ENCODE assay signal across 23 mouse cellular contexts in the genomic region with DNA sequence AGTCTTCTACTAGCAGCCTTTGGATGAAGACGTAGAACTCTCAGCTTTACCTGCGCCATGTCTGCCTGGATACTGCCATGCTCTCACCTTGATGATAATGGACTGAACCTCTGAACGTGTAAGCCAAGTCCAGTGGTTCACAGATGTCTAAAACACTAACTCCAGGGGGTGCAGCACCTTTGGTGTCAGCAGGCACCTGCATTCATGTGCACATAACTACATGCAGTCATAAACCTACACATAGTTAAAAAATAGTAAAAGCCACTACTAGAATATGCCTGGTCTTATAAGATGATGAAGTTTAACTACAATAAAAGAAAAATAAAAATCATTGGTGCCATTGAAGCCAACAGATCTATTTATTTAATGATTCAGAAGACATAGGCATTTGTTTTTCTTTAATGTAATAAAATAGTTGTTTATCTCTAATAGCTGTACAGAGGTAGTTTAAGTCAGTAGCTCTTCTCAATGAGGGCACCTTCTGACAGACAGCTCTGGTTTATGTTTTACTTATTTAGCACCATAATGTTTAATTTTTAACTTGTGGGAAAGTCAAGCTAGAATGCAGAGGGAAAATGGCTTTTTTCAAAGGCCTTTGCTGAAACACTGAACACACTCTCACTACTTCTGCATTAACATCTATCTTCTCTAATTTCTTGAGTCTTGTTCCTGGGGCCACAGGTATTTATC.
DNase-seq lines count a peak whose midpoint lies in the region; ATAC-seq and TF ChIP-seq lines count a peak whose summit lies in the region.
"Had no signal": no experiment of that assay in that cellular context is flagged by ENCODE, and none has a peak within 500 bp of the region (broad histone marks: within the 10 kb centered on the region; RNA-seq: fewer than 3 reads in every experiment).

No protein-coding gene starts in this region.

- no peaks in the 10 kb centered on the region for H3K9me3 ChIP-seq in intestine, embryonic 15.5 days
- H3K9me3 ChIP-seq in intestine, postnatal 0 days (ENCODE audit: control insufficient read depth), result no peaks in the 10 kb centered on the region
- no peaks in the 10 kb centered on the region for H3K9me3 ChIP-seq in intestine, embryonic 16.5 days (ENCODE audit: control insufficient read depth, low read length)
- H3K9me3 ChIP-seq: embryonic facial prominence, embryonic 10.5 days; embryonic facial prominence, embryonic 12.5 days; forebrain, embryonic 13.5 days; forebrain, embryonic 15.5 days; G1E had no signal

- no peaks in the 10 kb centered on the region for H3K27me3 ChIP-seq in intestine, embryonic 15.5 days (replicated peaks)
- H3K27me3 ChIP-seq in intestine, postnatal 0 days (replicated peaks; ENCODE audit: control insufficient read depth, insufficient read depth, low read length), result no peaks in the 10 kb centered on the region
- no peaks in the 10 kb centered on the region for H3K27me3 ChIP-seq in intestine, embryonic 16.5 days (replicated peaks; ENCODE audit: control insufficient read depth, insufficient read depth, low read length)
- H3K27me3 ChIP-seq: CH12.LX; embryonic facial prominence, embryonic 12.5 days; forebrain, embryonic 13.5 days; forebrain, embryonic 15.5 days had no signal

- no peak for TF ChIP-seq CTCF in intestine, postnatal 0 days (IDR thresholded peaks at IDR 0.05; ENCODE audit: low read depth)

- H3K4me1 ChIP-seq in intestine, embryonic 15.5 days (replicated peaks), result no peaks in the 10 kb centered on the region
- no peaks in the 10 kb centered on the region for H3K4me1 ChIP-seq in intestine, postnatal 0 days (replicated peaks; ENCODE audit: control insufficient read depth, insufficient read depth, low read length)
- no peaks in the 10 kb centered on the region for H3K4me1 ChIP-seq in intestine, embryonic 16.5 days (ENCODE audit: control insufficient read depth, insufficient read depth, low read length)
- H3K4me1 ChIP-seq: embryonic facial prominence, embryonic 10.5 days; embryonic facial prominence, embryonic 12.5 days; forebrain, embryonic 13.5 days; forebrain, embryonic 15.5 days had no signal

- peak; percentile 73; the same call in 1 of the 2 replicates for ATAC-seq in intestine, embryonic 15.5 days
- ATAC-seq in intestine, postnatal 0 days, result no peak
- peak; percentile 59; the same call in 1 of the 2 replicates for ATAC-seq in intestine, embryonic 16.5 days
- ATAC-seq: activated CD4-positive, CD25-positive, alpha-beta regulatory T cell, adult 4 months; CD4-positive, CD25-positive, alpha-beta regulatory T cell, adult 4 months; forebrain, embryonic 13.5 days; forebrain, embryonic 15.5 days; Patski had no signal

- no peak overlapping the region for H3K4me2 ChIP-seq in intestine, embryonic 15.5 days (replicated peaks)
- H3K4me2 ChIP-seq in intestine, postnatal 0 days (replicated peaks; ENCODE audit: low read depth), result no peak overlapping the region
- H3K4me2 ChIP-seq in intestine, embryonic 16.5 days (ENCODE audit: low read depth, low read length), result no peak overlapping the region
- H3K4me2 ChIP-seq: embryonic facial prominence, embryonic 12.5 days; forebrain, embryonic 13.5 days; forebrain, embryonic 15.5 days had no signal

- no peak overlapping the region for H3K9ac ChIP-seq in intestine, embryonic 15.5 days
- no peak overlapping the region for H3K9ac ChIP-seq in intestine, postnatal 0 days (ENCODE audit: low read depth, low read length)
- no peak overlapping the region for H3K9ac ChIP-seq in intestine, embryonic 16.5 days (ENCODE audit: low read depth, low read length)
- H3K9ac ChIP-seq: embryonic facial prominence, embryonic 12.5 days; forebrain, embryonic 13.5 days; forebrain, embryonic 15.5 days had no signal

- no peak overlapping the region for H3K27ac ChIP-seq in intestine, embryonic 15.5 days
- H3K27ac ChIP-seq in intestine, postnatal 0 days (ENCODE audit: low read depth, low read length), result no peak overlapping the region
- H3K27ac ChIP-seq in intestine, embryonic 16.5 days (ENCODE audit: low read length), result no peak overlapping the region
- H3K27ac ChIP-seq: embryonic facial prominence, embryonic 10.5 days; embryonic facial prominence, embryonic 12.5 days; forebrain, embryonic 13.5 days; forebrain, embryonic 15.5 days had no signal

- no peak overlapping the region for H3K4me3 ChIP-seq in intestine, embryonic 15.5 days (replicated peaks)
- no peak overlapping the region for H3K4me3 ChIP-seq in intestine, postnatal 0 days (ENCODE audit: low read depth, low read length)
- H3K4me3 ChIP-seq in intestine, embryonic 16.5 days (ENCODE audit: low read length), result no peak overlapping the region
- H3K4me3 ChIP-seq: embryonic facial prominence, embryonic 10.5 days; embryonic facial prominence, embryonic 12.5 days; forebrain, embryonic 13.5 days; forebrain, embryonic 15.5 days had no signal

- 68% methylated on average over 3 of the region's 3 CpGs for WGBS in intestine, embryonic 15.5 days
- 58% methylated on average over 3 of the region's 3 CpGs for WGBS in intestine, postnatal 0 days
- WGBS in intestine, embryonic 16.5 days, result 69% methylated on average over 3 of the region's 3 CpGs

- no peaks in the 10 kb centered on the region for H3K36me3 ChIP-seq in intestine, embryonic 15.5 days
- H3K36me3 ChIP-seq in intestine, postnatal 0 days (ENCODE audit: control insufficient read depth, insufficient read depth), result no peaks in the 10 kb centered on the region
- no peaks in the 10 kb centered on the region for H3K36me3 ChIP-seq in intestine, embryonic 16.5 days (ENCODE audit: control insufficient read depth, insufficient read depth, low read length)
- H3K36me3 ChIP-seq: embryonic facial prominence, embryonic 10.5 days; embryonic facial prominence, embryonic 12.5 days; forebrain, embryonic 15.5 days; G1E had no signal

- peak; percentile 42 for DNase-seq in kidney, adult 9 months
- DNase-seq in kidney, postnatal 10 days, result no peak
- DNase-seq: adrenal gland, adult 8-10 months; adrenal gland, postnatal 14 days; adrenal gland, postnatal 36 days; B cell, adult 2 months; cerebellum, adult 11-12 months; cerebellum, adult 2 months; cerebellum, adult 9-10 months; cerebellum, postnatal 10 days; cerebellum, postnatal 25 days had no signal
